In genomic region chr8:115625072-115625471, GRCm38 (mm10) we compare ENCODE assay signal across 19 mouse cellular contexts.
DNase-seq lines count a peak whose midpoint lies in the region; ATAC-seq and TF ChIP-seq lines count a peak whose summit lies in the region.
"Had no signal": no experiment of that assay in that cellular context is flagged by ENCODE, and none has a peak within 500 bp of the region (broad histone marks: within the 10 kb centered on the region; RNA-seq: fewer than 3 reads in every experiment).

No protein-coding gene starts in this region.

- TF ChIP-seq POLR2A in kidney, adult 2 months (IDR thresholded peaks at IDR 0.05; ENCODE audit: low read depth, low read length): no peak

- H3K4me1 ChIP-seq in heart, embryonic 10.5 days: peaks cover 7% of the 10 kb centered on the region
- no peaks in the 10 kb centered on the region for H3K4me1 ChIP-seq in kidney, adult 2 months (ENCODE audit: control insufficient read depth, insufficient read depth, low read length)
- H3K4me1 ChIP-seq: embryonic facial prominence, embryonic 13.5 days; forebrain, embryonic 12.5 days; hindbrain, embryonic 12.5 days; intestine, embryonic 15.5 days had no signal

- WGBS in heart, embryonic 10.5 days: 95% methylated on average over 1 of the region's 1 CpGs
- WGBS in kidney, adult 2 months: 95% methylated on average over 1 of the region's 1 CpGs

- no peak for ATAC-seq in cerebellum, adult (ENCODE audit: insufficient number of reproducible peaks, low FRiP score, low TSS enrichment)
- ATAC-seq: forebrain, embryonic 16.5 days; hindbrain, embryonic 16.5 days; intestine, embryonic 15.5 days had no signal

- peak; percentile 39 for DNase-seq in cerebellum, adult 9-10 months
- DNase-seq in heart, embryonic 10.5 days (ENCODE audit: low spot score): peak; percentile 62
- no peak for DNase-seq in heart, postnatal 14 days
- DNase-seq in induced T-regulatory cell, adult 2 months (ENCODE audit: low read depth): peak; percentile 27
- no peak for DNase-seq in kidney, adult 2 months
- no peak for DNase-seq in right cerebral cortex, postnatal 10 days (ENCODE audit: low spot score in 2 of 2)
- DNase-seq: adrenal gland, postnatal 10 days; gastrocnemius, postnatal 10 days; heart, adult 2 months; heart, postnatal 4 days; kidney, adult 18-20 months had no signal

- no peaks in the 10 kb centered on the region for H3K36me3 ChIP-seq in heart, embryonic 10.5 days
- no peaks in the 10 kb centered on the region for H3K36me3 ChIP-seq in kidney, adult 2 months (ENCODE audit: control insufficient read depth, insufficient read depth, low read length)
- H3K36me3 ChIP-seq: embryonic facial prominence, embryonic 13.5 days; forebrain, embryonic 12.5 days; heart, embryonic 13.5 days; hindbrain, embryonic 12.5 days; intestine, embryonic 15.5 days had no signal

- H3K9me3 ChIP-seq in heart, embryonic 10.5 days: no peaks in the 10 kb centered on the region
- H3K9me3 ChIP-seq: embryonic facial prominence, embryonic 13.5 days; forebrain, embryonic 12.5 days; heart, embryonic 13.5 days; hindbrain, embryonic 12.5 days; intestine, embryonic 15.5 days had no signal

- intact Hi-C loops in heart, postnatal 14 days (cut with DNase I): no loop called here

- no peak for TF ChIP-seq CTCF in kidney, adult 2 months (conservative IDR thresholded peaks at IDR 0.05; ENCODE audit: insufficient read depth, insufficient read length, low read depth, low read length)

- no peak overlapping the region for H3K4me3 ChIP-seq in heart, embryonic 10.5 days
- no peak overlapping the region for H3K4me3 ChIP-seq in kidney, adult 2 months (ENCODE audit: insufficient read depth, low read depth, low read length)
- H3K4me3 ChIP-seq: embryonic facial prominence, embryonic 13.5 days; forebrain, embryonic 12.5 days; heart, adult 2 months; heart, embryonic 13.5 days; hindbrain, embryonic 12.5 days; intestine, embryonic 15.5 days had no signal

- H3K27ac ChIP-seq in heart, embryonic 10.5 days: no peak overlapping the region
- H3K27ac ChIP-seq in kidney, adult 2 months (ENCODE audit: insufficient read depth, low read depth, low read length): no peak overlapping the region
- H3K27ac ChIP-seq: embryonic facial prominence, embryonic 13.5 days; forebrain, embryonic 12.5 days; heart, adult 2 months; heart, embryonic 13.5 days; hindbrain, embryonic 12.5 days; intestine, embryonic 15.5 days had no signal

- H3K27me3 ChIP-seq in heart, embryonic 10.5 days (ENCODE audit: insufficient read depth, poor library complexity, severe bottlenecking): no peaks in the 10 kb centered on the region; the same call in 1 of the 2 replicates
- no peaks in the 10 kb centered on the region for H3K27me3 ChIP-seq in kidney, adult 2 months (replicated peaks; ENCODE audit: control insufficient read depth, insufficient read depth, low read length)
- H3K27me3 ChIP-seq: embryonic facial prominence, embryonic 13.5 days; forebrain, embryonic 12.5 days; heart, embryonic 13.5 days; hindbrain, embryonic 12.5 days; intestine, embryonic 15.5 days had no signal

Comparison
In these comparisons a context has a peak if more than half of its experiments do, and no peak if none do; other contexts are left out.
1. DNase-seq: peak in cerebellum, adult 9-10 months (single experiment), heart, embryonic 10.5 days (single experiment) and induced T-regulatory cell, adult 2 months (single experiment); none in heart, postnatal 14 days (0 of 2), kidney, adult 2 months (single experiment) and right cerebral cortex, postnatal 10 days (0 of 2).